Mouse (Mus musculus): ENCODE measurements around the gene Cpsf4l.

DNA sequence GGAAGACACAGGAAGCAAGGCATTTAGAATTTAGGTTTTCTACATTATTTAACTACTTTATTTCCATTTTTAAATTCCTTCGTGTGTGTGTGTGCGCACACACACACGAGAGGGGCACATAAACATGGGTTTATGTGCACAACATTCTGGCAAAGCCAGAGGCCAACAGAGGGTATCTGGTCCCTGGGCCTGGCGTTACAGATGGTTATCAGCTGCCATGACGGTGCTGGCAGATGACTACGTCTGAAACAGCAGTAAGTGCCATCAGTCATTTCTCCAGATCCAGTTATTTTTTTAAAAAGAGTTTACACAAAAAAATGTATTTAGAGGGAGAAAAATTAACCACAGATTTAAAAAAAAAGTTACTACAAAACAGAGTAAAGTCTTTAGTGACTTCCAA, 43.6 kb downstream of the Cpsf4l start:
- TF ChIP-seq RAD21 (IDR thresholded peaks at IDR 0.05; ENCODE audit: low read depth, low read length) (no peak), POLR2A (IDR thresholded peaks at IDR 0.05; ENCODE audit: low read depth, low read length) (no peak), MAFK (IDR thresholded peaks at IDR 0.05; ENCODE audit: insufficient replicate concordance, low read length) (no peak)

All from CH12.LX (cell line).